Comparison of ENCODE assay signal across 8 mouse cellular contexts in genomic region chr5:93207006-93207348, GRCm38 (mm10). TPM values are rescaled to one million over a fixed set of nuclear protein-coding genes. Genes with fewer than 3 reads are reported as not detected.
DNase-seq lines count a peak whose midpoint lies in the region; ATAC-seq and TF ChIP-seq lines count a peak whose summit lies in the region.

No protein-coding gene starts in this region.

- no peaks in the 10 kb centered on the region for H3K27me3 ChIP-seq in heart, embryonic 15.5 days
- no peaks in the 10 kb centered on the region for H3K27me3 ChIP-seq in lung, postnatal 0 days (replicated peaks; ENCODE audit: insufficient read depth, low read length)
- H3K27me3 ChIP-seq in stomach, embryonic 14.5 days (ENCODE audit: control insufficient read depth, insufficient read depth, low read length), result no peaks in the 10 kb centered on the region

- H3K4me3 ChIP-seq in heart, embryonic 15.5 days, result peak overlapping the region; percentile 98
- peak overlapping the region; percentile 92 for H3K4me3 ChIP-seq in lung, postnatal 0 days (ENCODE audit: low read depth, low read length)
- H3K4me3 ChIP-seq in stomach, embryonic 14.5 days (ENCODE audit: low read depth, low read length), result peak overlapping the region; percentile 90

- ATAC-seq in heart, embryonic 15.5 days (replicated peaks; ENCODE audit: insufficient number of reproducible peaks, insufficient read depth, low FRiP score, low read depth), result no peak
- no peak for ATAC-seq in lung, postnatal 0 days
- ATAC-seq in stomach, embryonic 14.5 days (ENCODE audit: insufficient number of reproducible peaks, insufficient read depth, low FRiP score, low read depth), result peak; percentile 7; the same call in 1 of the 2 replicates

- H3K36me3 ChIP-seq in heart, embryonic 15.5 days, result peaks cover 1% of the 10 kb centered on the region
- H3K36me3 ChIP-seq in lung, postnatal 0 days (ENCODE audit: insufficient read depth, low read length), result no peaks in the 10 kb centered on the region
- H3K36me3 ChIP-seq in stomach, embryonic 14.5 days (ENCODE audit: control insufficient read depth, insufficient read depth, low read length), result peaks cover 2% of the 10 kb centered on the region; the same call in 1 of the 2 replicates

- TF ChIP-seq CTCF in lung, postnatal 0 days (IDR thresholded peaks at IDR 0.05), result no peak

- peak overlapping the region; percentile 96; the same call in 1 of the 2 replicates for H3K9ac ChIP-seq in heart, embryonic 15.5 days
- H3K9ac ChIP-seq in lung, postnatal 0 days (replicated peaks; ENCODE audit: low read depth), result peak overlapping the region; percentile 76
- peak overlapping the region; percentile 47 for H3K9ac ChIP-seq in stomach, embryonic 14.5 days (replicated peaks; ENCODE audit: low read depth, low read length)

- TF ChIP-seq EP300 in lung, postnatal 0 days (IDR thresholded peaks at IDR 0.05), result no peak

- H3K4me1 ChIP-seq in heart, embryonic 15.5 days (replicated peaks), result peaks cover 19% of the 10 kb centered on the region
- H3K4me1 ChIP-seq in lung, postnatal 0 days (ENCODE audit: insufficient read depth, low read depth, low read length), result peaks cover 2% of the 10 kb centered on the region
- 0 out of 2 replicates have a peak, but pooled peaks cover 2% of the 10 kb centered on the region for H3K4me1 ChIP-seq in stomach, embryonic 14.5 days (ENCODE audit: control insufficient read depth, insufficient read depth, low read length)

- DNase-seq in adrenal gland, adult 8-10 months, result peak; percentile 18
- no peak for DNase-seq in adrenal gland, adult 2 months
- peak; percentile 43 for DNase-seq in thymus, postnatal 4 days
- DNase-seq in thymus, postnatal 36 days, result no peak
- DNase-seq in kidney, postnatal 14 days, result peak; percentile 84
- DNase-seq in lung, postnatal 0 days (ENCODE audit: low spot score), result no peak

- H3K9me3 ChIP-seq in heart, embryonic 15.5 days (replicated peaks), result no peaks in the 10 kb centered on the region
- H3K9me3 ChIP-seq in lung, postnatal 0 days (ENCODE audit: low read length), result no peaks in the 10 kb centered on the region
- no peaks in the 10 kb centered on the region for H3K9me3 ChIP-seq in stomach, embryonic 14.5 days (ENCODE audit: control insufficient read depth, low read depth, low read length)

- H3K27ac ChIP-seq in heart, embryonic 15.5 days, result peak overlapping the region; percentile 94
- peak overlapping the region; percentile 90 for H3K27ac ChIP-seq in lung, postnatal 0 days (ENCODE audit: low read length)
- peak overlapping the region; percentile 90; the same call in 1 of the 2 replicates for H3K27ac ChIP-seq in stomach, embryonic 14.5 days (ENCODE audit: low read length)

- WGBS in heart, embryonic 15.5 days, result 2% methylated on average over 6 of the region's 6 CpGs
- 2% methylated on average over 6 of the region's 6 CpGs for WGBS in lung, postnatal 0 days
- 2% methylated on average over 6 of the region's 6 CpGs for WGBS in stomach, embryonic 14.5 days

- H3K4me2 ChIP-seq in heart, embryonic 15.5 days, result peak overlapping the region; percentile 61
- H3K4me2 ChIP-seq in lung, postnatal 0 days (replicated peaks; ENCODE audit: low read depth, low read length), result peak overlapping the region; percentile 72
- H3K4me2 ChIP-seq in stomach, embryonic 14.5 days (replicated peaks; ENCODE audit: low read depth, low read length), result peak overlapping the region; percentile 41

RNA-seq across cellular contexts. Expression of gene 2010109A12Rik, which starts 0.7 kb away (rescaled TPM):
- total RNA-seq in adrenal gland, adult 8-10 months (2022), result 1 to 10 TPM in 1 of 4 experiments, under 1 TPM in 3; 0.65 to 1.3 (median 0.81) TPM
- total RNA-seq in adrenal gland, adult 2 months (2021), result 1 to 10 TPM in 1 of 2 experiments, under 1 TPM in 1; 0.73 to 1.6 TPM
- not detected in 2 replicates for polyA plus RNA-seq in adrenal gland, adult 2 months (2012; rRNA removed)
- polyA plus RNA-seq in heart, embryonic 15.5 days (2015; fragmentation: Nextera tagmentation; extraction: Ambion mirVana), result 1.3 and 2.5 TPM in 2 replicates
- 2.4 and 3.2 TPM in 2 replicates for polyA plus RNA-seq in lung, postnatal 0 days (2015; fragmentation: Nextera tagmentation; extraction: Ambion mirVana)
- polyA plus RNA-seq in stomach, embryonic 14.5 days (2014; fragmentation: Nextera tagmentation; extraction: Ambion mirVana), result 2.6 and 2.9 TPM in 2 replicates

RNA-seq across cellular contexts. Expression of gene Ccni, which starts 0.7 kb away (rescaled TPM):
- 100 to 1,000 TPM; 148 to 209 (median 180) TPM for total RNA-seq in adrenal gland, adult 8-10 months (2022)
- total RNA-seq in adrenal gland, adult 2 months (2021), result 100 to 1,000 TPM; 220 to 233 TPM
- 169 and 270 TPM in 2 replicates for polyA plus RNA-seq in adrenal gland, adult 2 months (2012; rRNA removed)
- polyA plus RNA-seq in heart, embryonic 15.5 days (2015; fragmentation: Nextera tagmentation; extraction: Ambion mirVana), result 90.3 and 93.6 TPM in 2 replicates
- polyA plus RNA-seq in lung, postnatal 0 days (2015; fragmentation: Nextera tagmentation; extraction: Ambion mirVana), result 81.3 and 92.2 TPM in 2 replicates
- polyA plus RNA-seq in stomach, embryonic 14.5 days (2014; fragmentation: Nextera tagmentation; extraction: Ambion mirVana), result 127 and 145 TPM in 2 replicates

Comparison
In these comparisons a context has a peak if more than half of its experiments do, and no peak if none do; other contexts are left out.
1. DNase-seq: peak in adrenal gland, adult 8-10 months (single experiment), thymus, postnatal 4 days (single experiment) and kidney, postnatal 14 days (single experiment); none in adrenal gland, adult 2 months (single experiment), thymus, postnatal 36 days (0 of 2) and lung, postnatal 0 days (single experiment).
2. Peak in every context shown above with its lines, with median percentiles within 50 percentile points of each other: H3K27ac ChIP-seq, H3K4me2 ChIP-seq, H3K4me3 ChIP-seq and H3K9ac ChIP-seq.